Mouse (Mus musculus) ES-E14 (cell line): ENCODE data around the gene Syce1l.

ENCODE experiments used
- CHD2 ChIP-seq: IDR thresholded peaks from 2 replicates; pipeline ENCODE4 v1.6.1; 2014; ENCODE audit warnings: mild to moderate bottlenecking, low read depth, low read length, inconsistent platforms
- HCFC1 ChIP-seq: IDR thresholded peaks from 2 replicates; pipeline ENCODE4 v1.6.1; 2012; ENCODE audit warnings: low read length, inconsistent platforms, borderline replicate concordance; ENCODE audit not compliant: insufficient read depth
- MAFK ChIP-seq: IDR thresholded peaks from 2 replicates; pipeline ENCODE4 v1.6.1; 2014; ENCODE audit warnings: mild to moderate bottlenecking, low read depth, low read length, inconsistent platforms; ENCODE audit not compliant: insufficient read depth
- ZC3H11A ChIP-seq: IDR thresholded peaks from 2 replicates; pipeline ENCODE4 v1.6.1; 2012; ENCODE audit warnings: low read depth, mild to moderate bottlenecking, inconsistent platforms, low read length, borderline replicate concordance

GRCm38 (mm10) chr8:113636280-113636628, 6.8 kb upstream of the Syce1l start:
- TF ChIP-seq ZC3H11A (no peak), CHD2 (no peak), HCFC1 (no peak), MAFK (no peak)
